Mouse (Mus musculus) liver, adult 2 months (tissue): ENCODE results near the gene Guca1a.

Experiments
- CTCF ChIP-seq: fragments of 200-500 bp; IDR thresholded peaks from 2 replicates; pipeline ENCODE4 v1.5.1; 2011; ENCODE audit warnings: low read depth, low read length, control low read depth
- POLR2A ChIP-seq: fragments of 200-500 bp; IDR thresholded peaks from 2 replicates; pipeline ENCODE4 v1.6.1; 2011; ENCODE audit warnings: low read length, control low read depth; ENCODE audit not compliant: insufficient read depth; ENCODE audit errors: extremely low read depth

GRCm38 (mm10) chr17:47394223-47394869 is 6.0 kb downstream of the Guca1a start:
- no peak for TF ChIP-seq CTCF
- TF ChIP-seq POLR2A: no peak
